Mouse (Mus musculus) layer of hippocampus, adult 8-10 months (tissue): ENCODE measurements around the gene Klhdc4. TPM values are rescaled to one million over a fixed set of nuclear protein-coding genes. Genes with fewer than 3 reads are reported as not detected.

Source experiments
- DNase-seq, 2 experiments: peaks; one replicate each; pipeline ENCODE4 v3.0.0; 2022; ENCODE audit warnings: low spot score in 2 of 2
- total RNA-seq, 4 experiments: library from RNA; stranded (reverse); gene quantifications; 2 replicates each; pipeline ENCODE4 v1.2.4; 2022

The Klhdc4 gene
- total RNA-seq: 10 to 100 TPM; 27.5 to 34.5 (median 32.9) TPM

GRCm38 (mm10) chr8:121829048-121829776, at the start of gene Klhdc4:
Gene Klhdc4, minus strand, starts transcription at chr8:121829569.
- DNase-seq: peak; percentile 78 to 91

GRCm38 (mm10) chr8:121877828-121878480, 48.6 kb upstream of the Klhdc4 start:
- DNase-seq: no peak

GRCm38 (mm10) chr8:121877212-121877611, 47.8 kb upstream of the Klhdc4 start:
- no peak for DNase-seq

GRCm38 (mm10) chr8:121875517-121875916, 46.1 kb upstream of the Klhdc4 start:
- DNase-seq: no peak

- DNase-seq: no peak
These were observed 45.7 kb upstream of the Klhdc4 start for GRCm38 (mm10) chr8:121875045-121875444.

GRCm38 (mm10) chr8:121874031-121874430, 44.7 kb upstream of the Klhdc4 start:
- no peak for DNase-seq

GRCm38 (mm10) chr8:121871833-121872440, 42.6 kb upstream of the Klhdc4 start:
- DNase-seq: no peak

GRCm38 (mm10) chr8:121870190-121870589, 40.8 kb upstream of the Klhdc4 start:
- no peak for DNase-seq

GRCm38 (mm10) chr8:121868896-121869295, 39.5 kb upstream of the Klhdc4 start:
- DNase-seq: no peak

GRCm38 (mm10) chr8:121868196-121868595, 38.8 kb upstream of the Klhdc4 start:
- DNase-seq: no peak

- no peak for DNase-seq
These were observed 36.0 kb upstream of the Klhdc4 start for GRCm38 (mm10) chr8:121865356-121865755.

GRCm38 (mm10) chr8:121861806-121862548, 32.6 kb upstream of the Klhdc4 start:
- no peak for DNase-seq

GRCm38 (mm10) chr8:121861276-121861675, 31.9 kb upstream of the Klhdc4 start:
- no peak for DNase-seq

GRCm38 (mm10) chr8:121857747-121858146, 28.4 kb upstream of the Klhdc4 start:
- no peak for DNase-seq

- no peak for DNase-seq
These were observed 28.0 kb upstream of the Klhdc4 start for GRCm38 (mm10) chr8:121857331-121857730.

GRCm38 (mm10) chr8:121856071-121856746, 26.8 kb upstream of the Klhdc4 start:
- DNase-seq: no peak

GRCm38 (mm10) chr8:121853586-121853985, 24.2 kb upstream of the Klhdc4 start:
- DNase-seq: no peak

GRCm38 (mm10) chr8:121852464-121852863, 23.1 kb upstream of the Klhdc4 start:
- no peak for DNase-seq

GRCm38 (mm10) chr8:121851716-121852115, 22.3 kb upstream of the Klhdc4 start:
- DNase-seq: no peak

- peak; percentile 87 to 97 for DNase-seq
These were observed 21.6 kb upstream of the Klhdc4 start for GRCm38 (mm10) chr8:121850821-121851470.

GRCm38 (mm10) chr8:121850436-121850820, 21.1 kb upstream of the Klhdc4 start:
- no peak for DNase-seq
